Mouse (Mus musculus) embryonic facial prominence, embryonic 14.5 days (tissue): ENCODE results near the gene Ifna6. TPM values are rescaled to one million over a fixed set of nuclear protein-coding genes. Genes with fewer than 3 reads are reported as not detected.
A peak's percentile ranks its signal among the peaks of the same experiment; 100 is the strongest.
"Not testable (repeated sequence)": the region's sequence is repeated elsewhere in the genome, so short reads cannot be mapped to it uniquely, and the experiment has no call there.

Experiments
- ATAC-seq: fragments of 200-750 bp; cut with Nextera tagmentation; 2 replicates; pipeline ENCODE4 v1.8.0; 2017; ENCODE audit warnings: low read depth, moderate number of reproducible peaks, moderate TSS enrichment
- DNase-seq: peaks from one replicate; pipeline ENCODE4 v3.0.0-alpha.2; 2015; ENCODE audit warnings: low spot score
- H3K27ac ChIP-seq: fragments of 300-500 bp; sonication (generic); replicated peaks from 2 replicates; pipeline ENCODE4 v1.5.1; 2014; ENCODE audit warnings: low read depth, mild to moderate bottlenecking, low read length, moderate library complexity
- H3K27me3 ChIP-seq: fragments of 300-500 bp; sonication (generic); replicated peaks from 2 replicates; pipeline ENCODE4 v1.6.1; 2014; ENCODE audit warnings: low read length; ENCODE audit not compliant: control insufficient read depth, insufficient read depth
- H3K36me3 ChIP-seq: fragments of 300-500 bp; sonication (generic); 2 replicates; pipeline ENCODE4 v1.6.1; 2014; ENCODE audit warnings: low read length, mixed read lengths; ENCODE audit not compliant: control insufficient read depth, insufficient read depth
- H3K4me1 ChIP-seq: fragments of 300-500 bp; sonication (generic); 2 replicates; pipeline ENCODE4 v1.6.1; 2014; ENCODE audit warnings: antibody characterized with exemption, low read length; ENCODE audit not compliant: control insufficient read depth, insufficient read depth
- H3K4me2 ChIP-seq: fragments of 300-500 bp; sonication (generic); 2 replicates; pipeline ENCODE4 v1.6.1; 2014; ENCODE audit warnings: low read depth, mild to moderate bottlenecking, low read length, moderate library complexity, mixed read lengths
- H3K4me3 ChIP-seq: fragments of 300-500 bp; sonication (generic); 2 replicates; pipeline ENCODE4 v1.5.1; 2014; ENCODE audit warnings: low read depth, mild to moderate bottlenecking, low read length
- H3K9ac ChIP-seq: fragments of 300-500 bp; sonication (generic); 2 replicates; pipeline ENCODE4 v1.6.1; 2014; ENCODE audit warnings: low read depth, mild to moderate bottlenecking, low read length, moderate library complexity, mixed read lengths
- H3K9me3 ChIP-seq: fragments of 300-500 bp; sonication (generic); 2 replicates; pipeline ENCODE4 v1.6.1; 2016; ENCODE audit warnings: low read length; ENCODE audit not compliant: control insufficient read depth
- WGBS: fragments of 180-500 bp; shearing (Covaris S2); extraction: QIAGEN DNeasy Blood & Tissue Kit; methylation state at CpG from one replicate; pipeline ENCODE4 v1.1.7; 2014; 5-methylcytosine and 5-hydroxymethylcytosine counted together
- polyA plus RNA-seq: library from polyadenylated mRNA; unstranded; fragments of >200 nt; fragmentation: Nextera tagmentation; extraction: Ambion mirVana; gene quantifications from 2 replicates; pipeline ENCODE4 v1.2.1, GENCODE M21; 2014

Gene Ifna6
- polyA plus RNA-seq = not detected in 2 replicates

- not testable (repeated sequence) for H3K9ac ChIP-seq, H3K36me3 ChIP-seq, H3K27ac ChIP-seq, H3K4me3 ChIP-seq, H3K9me3 ChIP-seq, H3K4me1 ChIP-seq, DNase-seq, H3K27me3 ChIP-seq, ATAC-seq, H3K4me2 ChIP-seq
Measured at GRCm38 (mm10) chr4:88827116-88827515, at the start of gene Ifna6. Gene Ifna6, plus strand, starts transcription at chr4:88827416.

DNA sequence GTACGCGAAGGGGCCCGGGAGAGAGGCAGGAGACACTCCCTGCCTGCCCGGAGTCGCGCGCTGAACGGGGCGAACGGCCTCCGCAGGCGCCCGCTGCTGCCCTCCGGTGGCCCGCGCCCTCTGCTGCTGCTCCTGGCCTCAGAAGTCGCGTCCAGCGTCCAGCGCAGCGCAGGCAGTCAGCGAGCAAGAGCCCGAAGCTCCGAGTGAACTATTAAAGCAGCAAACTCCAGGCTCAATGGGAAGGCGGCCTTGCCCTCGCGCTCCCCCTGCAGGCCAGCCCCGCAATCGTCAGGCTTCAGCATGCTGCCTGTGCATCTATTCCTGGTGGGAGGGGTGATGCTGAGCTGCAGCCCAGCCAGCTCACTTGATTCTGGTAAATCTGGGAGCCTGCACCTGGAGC is 47.7 kb upstream of the Ifna6 start, which contains the start of gene Gm13272:
Gm13272 (plus strand) TSS at position 301 of the 400 bp plus-strand sequence.
- not testable (repeated sequence) for H3K9ac ChIP-seq, ATAC-seq
- no CpG with 5 or more reads among the region's 29 CpGs for WGBS

DNA sequence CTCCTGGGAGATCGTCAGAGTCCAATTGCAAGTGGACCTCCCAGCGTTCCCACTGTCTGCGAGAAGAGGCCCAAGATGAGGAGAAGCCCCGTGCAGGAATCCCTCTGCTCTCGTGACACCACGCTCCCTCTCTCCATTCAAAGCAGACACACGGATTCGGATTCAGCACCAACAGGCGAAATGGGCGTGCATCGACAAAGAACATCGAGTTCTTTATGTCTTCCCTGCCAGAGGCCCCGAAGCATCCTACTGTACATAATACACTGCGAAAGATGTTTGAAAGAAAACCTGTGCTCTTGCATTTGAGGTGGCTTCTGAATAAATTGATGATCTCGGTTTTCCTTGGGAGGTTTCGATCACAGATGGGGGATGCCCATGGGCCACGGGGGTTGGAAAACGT is 46.9 kb upstream of the Ifna6 start:
- H3K27ac ChIP-seq = not testable (repeated sequence)
- 47% methylated on average over 10 of the region's 18 CpGs for WGBS

More for the DNA sequence above, 47.7 kb upstream of the Ifna6 start, which contains the start of gene Gm13272:
- not testable (repeated sequence) for H3K4me2 ChIP-seq, H3K27me3 ChIP-seq, H3K36me3 ChIP-seq, H3K4me1 ChIP-seq, H3K4me3 ChIP-seq, H3K27ac ChIP-seq, DNase-seq, H3K9me3 ChIP-seq

GRCm38 (mm10) chr4:88781831-88782230 is 45.4 kb upstream of the Ifna6 start, which contains the start of gene Ifnz:
Gene Ifnz, plus strand, starts transcription at chr4:88782131.
- not testable (repeated sequence) for H3K27me3 ChIP-seq, H3K27ac ChIP-seq, H3K36me3 ChIP-seq, H3K9ac ChIP-seq, H3K9me3 ChIP-seq, ATAC-seq, H3K4me1 ChIP-seq, DNase-seq
- Histone ChIP-seq H3K4me3 (peak within 1 kb of the TSS; percentile 20; the same call in 1 of the 2 replicates), H3K4me2 (peak within 1 kb of the TSS; percentile 36; the same call in 1 of the 2 replicates)
- WGBS = 30% methylated on average over 4 of the region's 7 CpGs

More for the DNA sequence above, 46.9 kb upstream of the Ifna6 start:
- H3K9me3 ChIP-seq, H3K4me2 ChIP-seq, H3K36me3 ChIP-seq, H3K4me1 ChIP-seq, ATAC-seq, H3K4me3 ChIP-seq, H3K27me3 ChIP-seq, H3K9ac ChIP-seq, DNase-seq: not testable (repeated sequence)

GRCm38 (mm10) chr4:88782335-88782734 is 44.9 kb upstream of the Ifna6 start:
- not testable (repeated sequence) for H3K27ac ChIP-seq, DNase-seq, H3K9me3 ChIP-seq, H3K4me1 ChIP-seq, H3K36me3 ChIP-seq, ATAC-seq, H3K27me3 ChIP-seq, H3K9ac ChIP-seq
- Histone ChIP-seq H3K4me2 (peak overlapping the region; percentile 36; the same call in 1 of the 2 replicates), H3K4me3 (peak overlapping the region; percentile 20; the same call in 1 of the 2 replicates)
- WGBS = no CpG with 5 or more reads among the region's 31 CpGs

DNA sequence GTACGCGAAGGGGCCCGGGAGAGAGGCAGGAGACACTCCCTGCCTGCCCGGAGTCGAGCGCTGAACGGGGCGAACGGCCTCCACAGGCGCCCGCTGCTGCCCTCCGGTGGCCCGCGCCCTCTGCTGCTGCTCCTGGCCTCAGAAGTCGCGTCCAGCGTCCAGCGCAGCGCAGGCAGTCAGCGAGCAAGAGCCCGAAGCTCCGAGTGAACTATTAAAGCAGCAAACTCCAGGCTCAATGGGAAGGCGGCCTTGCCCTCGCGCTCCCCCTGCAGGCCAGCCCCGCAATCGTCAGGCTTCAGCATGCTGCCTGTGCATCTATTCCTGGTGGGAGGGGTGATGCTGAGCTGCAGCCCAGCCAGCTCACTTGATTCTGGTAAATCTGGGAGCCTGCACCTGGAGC is 41.8 kb upstream of the Ifna6 start, which contains the start of gene Gm13276:
Gm13276 (plus strand) TSS at position 301 of the 400 bp plus-strand sequence.
- not testable (repeated sequence) for H3K27me3 ChIP-seq, H3K9me3 ChIP-seq, H3K36me3 ChIP-seq, DNase-seq, H3K4me3 ChIP-seq, H3K9ac ChIP-seq, H3K27ac ChIP-seq, ATAC-seq, H3K4me1 ChIP-seq, H3K4me2 ChIP-seq
- WGBS = no CpG with 5 or more reads among the region's 27 CpGs

DNA sequence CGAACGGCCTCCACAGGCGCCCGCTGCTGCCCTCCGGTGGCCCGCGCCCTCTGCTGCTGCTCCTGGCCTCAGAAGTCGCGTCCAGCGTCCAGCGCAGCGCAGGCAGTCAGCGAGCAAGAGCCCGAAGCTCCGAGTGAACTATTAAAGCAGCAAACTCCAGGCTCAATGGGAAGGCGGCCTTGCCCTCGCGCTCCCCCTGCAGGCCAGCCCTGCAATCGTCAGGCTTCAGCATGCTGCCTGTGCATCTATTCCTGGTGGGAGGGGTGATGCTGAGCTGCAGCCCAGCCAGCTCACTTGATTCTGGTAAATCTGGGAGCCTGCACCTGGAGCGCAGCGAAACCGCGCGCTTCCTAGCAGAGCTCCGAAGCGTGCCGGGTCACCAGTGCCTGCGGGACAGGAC is 38.8 kb upstream of the Ifna6 start, which contains the start of gene Gm13277:
Gm13277 (plus strand) TSS at position 231 of the 400 bp plus-strand sequence.
- H3K36me3 ChIP-seq, ATAC-seq, H3K4me3 ChIP-seq, DNase-seq, H3K27ac ChIP-seq, H3K4me1 ChIP-seq, H3K4me2 ChIP-seq, H3K27me3 ChIP-seq, H3K9me3 ChIP-seq, H3K9ac ChIP-seq: not testable (repeated sequence)
- WGBS = no CpG with 5 or more reads among the region's 28 CpGs

DNA sequence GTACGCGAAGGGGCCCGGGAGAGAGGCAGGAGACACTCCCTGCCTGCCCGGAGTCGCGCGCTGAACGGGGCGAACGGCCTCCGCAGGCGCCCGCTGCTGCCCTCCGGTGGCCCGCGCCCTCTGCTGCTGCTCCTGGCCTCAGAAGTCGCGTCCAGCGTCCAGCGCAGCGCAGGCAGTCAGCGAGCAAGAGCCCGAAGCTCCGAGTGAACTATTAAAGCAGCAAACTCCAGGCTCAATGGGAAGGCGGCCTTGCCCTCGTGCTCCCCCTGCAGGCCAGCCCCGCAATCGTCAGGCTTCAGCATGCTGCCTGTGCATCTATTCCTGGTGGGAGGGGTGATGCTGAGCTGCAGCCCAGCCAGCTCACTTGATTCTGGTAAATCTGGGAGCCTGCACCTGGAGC is 36.0 kb upstream of the Ifna6 start, which contains the start of gene Gm13278:
Gm13278 (plus strand) TSS at position 301 of the 400 bp plus-strand sequence.
- H3K36me3 ChIP-seq, H3K4me1 ChIP-seq, H3K4me3 ChIP-seq, H3K9me3 ChIP-seq, DNase-seq, H3K27ac ChIP-seq, H3K4me2 ChIP-seq, ATAC-seq, H3K27me3 ChIP-seq, H3K9ac ChIP-seq: not testable (repeated sequence)
- WGBS = no CpG with 5 or more reads among the region's 28 CpGs
